Mouse (Mus musculus) intestine, embryonic 14.5 days (tissue): ENCODE data around the gene 7530416G11Rik. TPM values are rescaled to one million over a fixed set of nuclear protein-coding genes. Genes with fewer than 3 reads are reported as not detected.

Source experiments
- ATAC-seq: fragments of 200-750 bp; cut with Nextera tagmentation; replicated peaks from 2 replicates; pipeline ENCODE4 v1.8.0; 2017; ENCODE audit warnings: low read depth, moderate number of reproducible peaks, moderate TSS enrichment, moderate library complexity; ENCODE audit not compliant: low FRiP score, low TSS enrichment
- DNase-seq: peaks from one replicate; pipeline ENCODE4 v3.0.0-alpha.2; 2018; ENCODE audit warnings: low spot score
- H3K27ac ChIP-seq: fragments of 300-500 bp; sonication (generic); 2 replicates; pipeline ENCODE4 v1.5.1; 2014; ENCODE audit warnings: low read depth, mild to moderate bottlenecking, control low read depth
- H3K27me3 ChIP-seq: fragments of 300-500 bp; sonication (generic); replicated peaks from 2 replicates; pipeline ENCODE4 v1.6.1; 2014; ENCODE audit warnings: low read length, control low read depth; ENCODE audit not compliant: control insufficient read depth, insufficient read depth
- H3K36me3 ChIP-seq: fragments of 300-500 bp; sonication (generic); 2 replicates; pipeline ENCODE4 v1.6.1; 2014; ENCODE audit warnings: low read length, control low read depth; ENCODE audit not compliant: control insufficient read depth, insufficient read depth
- H3K4me1 ChIP-seq: fragments of 300-500 bp; sonication (generic); replicated peaks from 2 replicates; pipeline ENCODE4 v1.6.1; 2014; ENCODE audit warnings: low read length, control low read depth, mixed read lengths; ENCODE audit not compliant: control insufficient read depth, insufficient read depth
- H3K4me2 ChIP-seq: fragments of 300-500 bp; sonication (generic); 2 replicates; pipeline ENCODE4 v1.6.1; 2014; ENCODE audit warnings: low read length
- H3K4me3 ChIP-seq: fragments of 300-500 bp; sonication (generic); 2 replicates; pipeline ENCODE4 v1.5.1; 2014; ENCODE audit warnings: low read depth, low read length, control low read depth, mixed read lengths
- H3K9ac ChIP-seq: fragments of 300-500 bp; sonication (generic); 2 replicates; pipeline ENCODE4 v1.6.1; 2014; ENCODE audit warnings: mild to moderate bottlenecking, low read length
- H3K9me3 ChIP-seq: fragments of 300-500 bp; sonication (generic); 2 replicates; pipeline ENCODE4 v1.6.1; 2016; ENCODE audit warnings: low read length, control low read depth; ENCODE audit not compliant: control insufficient read depth
- whole genome bisulfite sequencing: fragments of 180-500 bp; shearing (Covaris S2); extraction: QIAGEN DNeasy Blood & Tissue Kit; methylation state at CpG from one replicate; pipeline ENCODE4 v1.1.7; 2014; 5-methylcytosine and 5-hydroxymethylcytosine counted together
- polyA plus RNA-seq: library from polyadenylated mRNA; unstranded; fragments of >200 nt; fragmentation: Nextera tagmentation; extraction: Ambion mirVana; gene quantifications from 2 replicates; pipeline ENCODE4 v1.2.1, GENCODE M21; 2014

Gene 7530416G11Rik
- not detected in 2 replicates for polyA plus RNA-seq

DNA sequence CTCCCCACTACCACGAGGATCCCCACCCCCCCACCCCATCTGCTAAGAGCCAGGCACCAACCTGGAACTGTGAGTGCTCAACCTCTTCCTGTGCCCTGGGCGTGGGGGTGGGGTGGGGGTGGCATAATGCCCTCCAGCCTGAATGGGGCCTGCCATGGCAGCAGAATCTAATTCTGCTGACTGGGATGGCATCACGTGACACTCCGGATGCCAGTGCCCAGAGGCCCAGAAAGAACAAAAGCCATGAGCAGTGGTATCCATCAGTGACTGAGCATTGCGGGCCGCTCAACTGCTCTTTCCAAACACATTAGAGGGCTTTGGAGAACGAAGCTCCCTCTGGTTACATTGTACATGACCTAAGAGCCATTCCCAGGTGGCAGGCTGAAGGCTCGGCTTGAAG is at the start of gene 7530416G11Rik:
TSS of gene 7530416G11Rik (minus strand) at position 101 of the 400 bp plus-strand sequence.
- no peak for ATAC-seq
- H3K27ac ChIP-seq: no peak within 1 kb of the TSS

DNA sequence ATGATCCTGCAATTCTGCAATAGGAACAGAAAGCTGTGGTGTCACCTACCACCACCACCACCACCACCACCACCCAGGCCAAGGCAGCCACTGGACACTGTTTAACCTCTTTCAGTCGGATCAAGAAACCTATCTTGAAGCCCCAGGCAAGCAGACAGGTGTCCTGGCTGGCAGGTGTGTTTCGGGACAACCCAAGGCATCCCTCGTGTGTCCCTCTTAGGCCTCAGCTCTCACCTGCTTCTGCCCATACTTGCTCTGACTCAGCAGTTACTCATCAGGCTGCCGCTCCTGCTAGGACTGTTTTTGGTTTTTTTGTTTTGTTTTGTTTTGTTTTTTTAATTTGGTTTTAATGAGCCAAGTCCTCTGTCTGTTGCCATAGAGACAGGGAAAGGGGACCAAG is 43.5 kb upstream of the 7530416G11Rik start:
- 75% methylated on average over 4 of the region's 4 CpGs for WGBS
- Histone ChIP-seq H3K4me2 (no peak overlapping the region), H3K4me1 (no peaks in the 10 kb centered on the region), H3K36me3 (no peaks in the 10 kb centered on the region), H3K27ac (no peak overlapping the region), H3K4me3 (no peak overlapping the region), H3K27me3 (no peaks in the 10 kb centered on the region), H3K9ac (no peak overlapping the region), H3K9me3 (no peaks in the 10 kb centered on the region)
- DNase-seq: no peak
- no peak for ATAC-seq

More for the DNA sequence above, at the start of gene 7530416G11Rik:
- no peak for DNase-seq
- no peaks in the 10 kb centered on the region for H3K4me1 ChIP-seq
- WGBS: 84% methylated on average over 8 of the region's 8 CpGs
- no peak within 1 kb of the TSS for H3K4me3 ChIP-seq
- no peak within 1 kb of the TSS for H3K4me2 ChIP-seq
- no peaks in the 10 kb centered on the region for H3K27me3 ChIP-seq
- H3K9me3 ChIP-seq: no peaks in the 10 kb centered on the region
- no peak within 1 kb of the TSS for H3K9ac ChIP-seq
- H3K36me3 ChIP-seq: no peaks in the 10 kb centered on the region

DNA sequence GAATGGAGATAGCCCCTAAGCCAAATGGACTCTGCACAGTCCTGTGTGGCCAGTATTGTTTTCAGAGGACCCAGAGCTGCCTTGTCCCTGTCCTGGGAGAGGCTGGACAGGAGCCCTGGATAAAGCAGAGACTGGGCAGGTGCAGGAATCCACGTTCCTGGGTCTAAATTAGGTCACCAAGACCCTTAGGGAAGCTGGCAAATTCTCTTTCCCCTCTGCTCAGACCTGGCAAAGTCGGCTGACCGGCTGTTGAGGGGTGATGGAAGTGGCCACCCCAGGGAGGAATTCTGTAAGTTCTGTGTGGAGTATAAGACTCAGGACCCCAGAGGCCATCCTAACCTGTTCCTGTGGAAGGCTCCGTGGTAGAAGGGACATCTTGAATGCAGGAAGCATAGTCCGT is 42.3 kb upstream of the 7530416G11Rik start:
- no peak for DNase-seq
- no peak overlapping the region for H3K4me3 ChIP-seq
- no peak overlapping the region for H3K27ac ChIP-seq
- no peak overlapping the region for H3K4me2 ChIP-seq
- ATAC-seq: no peak
- WGBS: 77% methylated on average over 5 of the region's 5 CpGs
- H3K27me3 ChIP-seq: no peaks in the 10 kb centered on the region
- H3K9ac ChIP-seq: no peak overlapping the region
- no peaks in the 10 kb centered on the region for H3K9me3 ChIP-seq
- H3K36me3 ChIP-seq: no peaks in the 10 kb centered on the region
- no peaks in the 10 kb centered on the region for H3K4me1 ChIP-seq

DNA sequence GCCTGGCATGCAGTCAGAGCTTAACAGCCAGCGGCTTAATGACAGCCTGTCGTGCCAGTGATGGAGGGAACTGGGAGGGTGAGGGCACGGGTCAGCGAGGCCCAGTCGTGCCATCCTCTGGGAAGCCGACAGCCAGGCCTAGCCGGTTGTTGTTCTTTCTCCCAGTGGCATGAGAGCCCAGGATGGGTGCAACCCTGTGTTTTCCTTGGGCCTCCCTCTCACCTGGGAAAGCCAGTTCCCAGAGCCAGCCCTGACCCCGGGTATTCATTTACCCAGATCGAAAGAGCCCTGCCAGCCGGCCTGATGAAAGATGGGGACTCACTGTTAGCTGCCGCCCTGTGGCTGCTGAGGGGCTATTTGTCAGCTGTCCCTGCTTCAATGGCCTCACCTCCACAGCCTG is 35.1 kb upstream of the 7530416G11Rik start:
- ATAC-seq: no peak
- WGBS: 58% methylated on average over 11 of the region's 11 CpGs

DNA sequence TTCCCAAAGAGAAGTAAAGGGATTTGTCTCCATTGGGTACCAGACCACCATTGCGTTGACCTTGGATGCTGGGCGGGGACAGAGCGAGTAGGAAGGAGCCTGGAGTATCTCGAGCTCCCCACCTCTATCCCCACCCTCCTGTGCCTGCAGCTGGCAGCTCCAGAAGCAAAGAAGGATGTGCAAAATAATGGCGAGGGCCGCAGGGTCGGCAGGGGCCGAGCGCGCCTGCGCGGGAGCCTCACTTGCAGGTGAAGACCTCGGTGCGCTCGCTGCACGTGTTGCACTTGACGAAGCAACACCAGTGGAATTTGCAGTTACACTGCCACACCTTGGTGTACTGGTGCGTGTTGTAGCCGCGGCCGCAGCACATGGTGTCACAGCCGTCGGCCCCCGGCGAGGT is 34.1 kb upstream of the 7530416G11Rik start:
- H3K9me3 ChIP-seq: no peaks in the 10 kb centered on the region
- no peak overlapping the region for H3K4me2 ChIP-seq
- no peaks in the 10 kb centered on the region for H3K27me3 ChIP-seq
- H3K36me3 ChIP-seq: no peaks in the 10 kb centered on the region
- no peaks in the 10 kb centered on the region for H3K4me1 ChIP-seq
- H3K9ac ChIP-seq: no peak overlapping the region
- H3K4me3 ChIP-seq: no peak overlapping the region
- no peak overlapping the region for H3K27ac ChIP-seq
- no peak for ATAC-seq
- DNase-seq: no peak
- 81% methylated on average over 25 of the region's 25 CpGs for WGBS

More for the DNA sequence above, 35.1 kb upstream of the 7530416G11Rik start:
- Histone ChIP-seq H3K9me3 (no peaks in the 10 kb centered on the region), H3K4me3 (no peak overlapping the region), H3K27me3 (no peaks in the 10 kb centered on the region), H3K4me2 (no peak overlapping the region), H3K36me3 (no peaks in the 10 kb centered on the region), H3K9ac (no peak overlapping the region), H3K4me1 (no peaks in the 10 kb centered on the region), H3K27ac (no peak overlapping the region)
- no peak for DNase-seq

DNA sequence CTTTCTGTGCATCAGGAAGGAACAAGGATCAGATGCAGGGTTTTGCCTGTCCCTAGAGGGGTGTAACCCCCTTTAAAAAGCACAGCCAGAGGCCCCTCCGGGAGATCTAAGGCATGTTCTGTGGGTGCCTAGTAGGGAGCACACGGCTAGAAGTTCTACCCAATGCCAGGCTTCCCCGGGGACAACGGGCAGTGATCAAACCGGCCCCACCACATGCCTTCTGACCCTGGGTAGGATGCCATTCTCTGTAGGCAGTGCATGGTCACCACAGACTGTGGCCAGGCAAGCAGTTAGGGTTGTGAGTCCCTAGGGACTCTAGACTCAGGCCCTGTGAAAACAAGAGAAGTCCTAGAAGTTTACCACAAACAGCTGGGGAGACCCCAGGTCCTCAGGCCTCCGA is 31.6 kb upstream of the 7530416G11Rik start:
- no peak overlapping the region for H3K9ac ChIP-seq
- DNase-seq (no peak), ATAC-seq (no peak)
- no peaks in the 10 kb centered on the region for H3K4me1 ChIP-seq
- H3K4me2 ChIP-seq: no peak overlapping the region
- H3K36me3 ChIP-seq: no peaks in the 10 kb centered on the region
- H3K27me3 ChIP-seq: no peaks in the 10 kb centered on the region
- H3K27ac ChIP-seq: no peak overlapping the region
- no peaks in the 10 kb centered on the region for H3K9me3 ChIP-seq
- H3K4me3 ChIP-seq: no peak overlapping the region
- 87% methylated on average over 6 of the region's 6 CpGs for WGBS

DNA sequence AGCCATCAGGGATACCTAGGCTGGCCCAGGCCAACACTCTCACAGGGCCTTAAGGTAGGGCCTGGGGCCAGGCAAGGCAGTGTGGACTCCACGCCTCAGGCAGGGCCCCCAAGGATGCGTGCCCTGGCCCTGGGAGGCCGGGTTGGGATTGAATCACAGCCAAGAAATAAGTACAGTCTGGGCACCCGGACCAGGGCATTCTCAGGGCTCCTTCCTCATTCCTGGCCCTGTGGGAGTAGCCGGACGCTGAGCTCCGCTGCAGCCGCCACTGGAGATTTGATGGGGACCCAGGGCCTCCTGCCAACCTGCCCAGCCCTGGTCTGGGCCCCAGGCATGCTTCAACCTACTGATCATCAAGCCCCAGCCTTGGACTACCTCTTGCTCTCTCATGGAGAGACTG is 31.2 kb upstream of the 7530416G11Rik start:
- ATAC-seq (no peak), DNase-seq (no peak)
- H3K4me2 ChIP-seq: no peak overlapping the region
- H3K9me3 ChIP-seq: no peaks in the 10 kb centered on the region
- H3K27ac ChIP-seq: no peak overlapping the region
- no peak overlapping the region for H3K4me3 ChIP-seq
- H3K36me3 ChIP-seq: no peaks in the 10 kb centered on the region
- H3K9ac ChIP-seq: no peak overlapping the region
- WGBS: 64% methylated on average over 8 of the region's 8 CpGs
- H3K27me3 ChIP-seq: no peaks in the 10 kb centered on the region
- no peaks in the 10 kb centered on the region for H3K4me1 ChIP-seq

DNA sequence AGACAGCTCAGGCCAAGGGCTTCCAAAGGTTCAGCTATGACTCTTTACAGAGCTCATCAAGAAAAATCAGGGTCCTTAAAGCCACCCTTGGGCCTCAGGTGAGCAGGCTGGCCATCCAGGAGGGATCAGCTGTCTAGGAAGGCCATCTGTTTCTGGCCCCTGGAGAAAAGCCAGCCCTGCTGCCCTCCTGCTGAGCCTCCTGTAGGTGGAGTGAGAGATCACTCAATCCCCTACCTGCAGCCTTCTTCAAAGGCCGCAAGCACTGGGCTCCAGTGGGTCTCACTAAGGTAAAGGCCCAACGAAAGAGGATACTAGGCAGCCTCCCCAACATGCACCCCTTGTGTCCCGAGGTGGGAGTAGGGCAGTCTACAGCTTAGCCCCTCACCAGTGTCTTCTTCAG is 29.0 kb upstream of the 7530416G11Rik start:
- Histone ChIP-seq H3K36me3 (no peaks in the 10 kb centered on the region), H3K9ac (no peak overlapping the region), H3K4me1 (no peaks in the 10 kb centered on the region), H3K27ac (no peak overlapping the region), H3K27me3 (no peaks in the 10 kb centered on the region), H3K9me3 (no peaks in the 10 kb centered on the region), H3K4me2 (no peak overlapping the region), H3K4me3 (no peak overlapping the region)
- 69% methylated on average over 3 of the region's 3 CpGs for WGBS
- ATAC-seq (no peak), DNase-seq (no peak)

DNA sequence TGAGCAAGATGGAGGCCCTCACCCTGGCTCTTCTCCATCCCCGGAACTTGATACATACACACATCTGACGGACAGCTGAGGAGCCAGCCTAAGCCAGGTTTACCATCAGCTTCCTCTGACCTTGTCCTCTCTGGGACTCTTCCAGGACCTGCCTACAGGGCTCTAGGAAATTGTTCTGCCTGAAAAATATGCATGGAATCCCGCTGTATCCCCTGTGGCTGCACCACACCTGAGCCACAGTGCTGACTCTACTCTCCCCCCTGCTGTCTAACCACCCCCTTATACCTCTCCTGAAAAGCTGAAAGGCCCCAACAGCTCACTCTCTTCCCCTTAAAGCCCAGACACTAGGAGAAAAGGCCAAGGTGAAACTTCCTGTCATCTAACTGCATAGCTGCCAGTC is 26.9 kb upstream of the 7530416G11Rik start:
- no peak overlapping the region for H3K4me3 ChIP-seq
- no peak overlapping the region for H3K9ac ChIP-seq

More for the DNA sequence above, 26.9 kb upstream of the 7530416G11Rik start:
- DNase-seq (no peak), ATAC-seq (no peak)
- Histone ChIP-seq H3K36me3 (no peaks in the 10 kb centered on the region), H3K4me2 (no peak overlapping the region), H3K27ac (no peak overlapping the region), H3K9me3 (no peaks in the 10 kb centered on the region), H3K27me3 (no peaks in the 10 kb centered on the region), H3K4me1 (no peaks in the 10 kb centered on the region)
- 60% methylated on average over 3 of the region's 3 CpGs for WGBS
